Mouse (Mus musculus): ENCODE measurements at regions not wholly inside any gene's neighbourhood (a gene's known extent, or its start where the extent isn't known, plus 50 kb on each side); places are given as distances from the start of the nearest gene placed in this dataset.
A peak's percentile ranks its signal among the peaks of the same experiment; 100 is the strongest.
"Not testable (repeated sequence)": the region's sequence is repeated elsewhere in the genome, so short reads cannot be mapped to it uniquely, and the experiment has no call there.

DNA sequence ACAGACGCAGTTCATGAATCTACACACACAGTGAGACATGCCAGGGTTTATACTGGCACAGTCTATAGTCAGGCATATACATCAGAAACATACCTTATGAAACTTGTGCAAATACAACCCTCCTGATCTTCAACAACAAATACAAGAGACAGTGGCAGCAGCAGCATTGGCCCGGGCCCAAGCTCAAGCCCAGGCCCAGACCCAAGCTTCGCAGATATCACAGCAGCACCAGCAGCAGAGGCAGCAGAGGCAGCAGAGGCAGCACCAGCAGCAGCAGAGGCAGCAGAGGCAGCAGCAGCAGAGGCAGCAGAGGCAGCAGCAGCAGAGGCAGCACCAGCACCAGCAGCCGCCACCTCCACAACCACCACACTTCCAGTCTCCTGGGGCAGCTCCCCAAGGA lies 80.0 kb downstream of the Samd9l start:
- DNase-seq = no peak

GRCm38 (mm10) chr6:3307598-3308220 lies 91.7 kb downstream of the Samd9l start:
- peak; percentile 60 for DNase-seq

GRCm38 (mm10) chr6:3304881-3305620 lies 94.3 kb downstream of the Samd9l start:
- DNase-seq = not testable (repeated sequence)

DNA sequence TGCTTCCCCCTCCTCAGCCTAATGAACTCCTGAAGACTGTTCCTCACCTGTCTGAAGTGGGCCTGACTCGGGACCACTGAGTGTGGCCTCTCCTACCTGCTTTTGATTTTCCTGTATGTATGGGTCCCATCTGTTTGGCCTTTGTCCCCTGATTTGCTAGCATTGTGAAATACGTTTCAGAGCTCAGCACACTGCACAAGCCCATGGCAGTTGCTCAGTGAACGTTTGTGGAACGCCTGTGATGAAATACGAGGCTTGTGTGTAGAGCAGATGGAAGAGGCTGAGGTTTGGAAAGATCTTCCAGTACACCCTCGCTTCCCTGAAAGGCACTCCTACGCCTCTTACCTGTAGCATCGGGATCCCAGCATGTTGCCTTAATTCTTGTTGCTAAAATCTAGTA lies 106.1 kb downstream of the Samd9l start:
- not testable (repeated sequence) for DNase-seq

DNA sequence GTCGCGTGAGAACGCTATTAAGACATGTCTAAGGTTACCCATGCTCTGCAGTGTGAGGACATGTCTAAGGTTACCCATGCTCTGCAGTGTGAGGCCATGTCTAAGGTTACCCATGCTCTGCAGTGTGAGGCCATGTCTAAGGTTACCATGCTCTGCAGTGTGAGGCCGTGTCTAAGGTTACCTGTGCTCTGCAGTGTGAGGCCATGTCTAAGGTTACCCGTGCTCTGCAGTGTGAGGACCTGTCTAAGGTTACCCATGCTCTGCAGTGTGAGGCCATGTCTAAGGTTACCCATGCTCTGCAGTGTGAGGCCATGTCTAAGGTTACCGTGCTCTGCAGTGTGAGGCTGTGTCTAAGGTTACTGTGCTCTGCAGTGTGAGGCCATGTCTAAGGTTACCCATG lies 107.4 kb downstream of the Samd9l start:
- not testable (repeated sequence) for DNase-seq

- not testable (repeated sequence) for DNase-seq
Measured at GRCm38 (mm10) chr6:3268726-3269125, 130.6 kb downstream of the Samd9l start.

DNA sequence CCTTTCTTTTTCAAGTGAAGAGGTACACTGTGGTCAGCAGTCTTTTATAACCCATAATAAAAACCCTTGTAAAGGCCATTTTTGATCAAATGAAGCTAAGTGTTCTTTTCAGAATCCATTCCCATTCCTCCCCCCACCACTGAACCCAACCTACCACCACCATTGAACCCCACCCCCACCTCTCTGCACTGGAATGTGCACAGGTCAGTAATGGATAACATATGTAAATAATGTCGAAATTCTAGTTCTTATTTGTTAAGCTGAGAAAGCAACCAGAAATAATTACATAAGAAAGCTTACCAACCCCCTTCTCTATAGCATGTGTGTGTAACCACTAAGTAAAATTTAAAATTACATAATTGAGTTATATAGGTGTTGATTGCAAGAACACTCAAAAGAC lies 133.9 kb downstream of the Samd9l start:
- DNase-seq = not testable (repeated sequence)

Data from kidney, adult 18-20 months (tissue).